Comparison of ENCODE assay signal across 9 mouse cellular contexts in genomic region chr11:95648827-95649226, GRCm38 (mm10). TPM values are rescaled to one million over a fixed set of nuclear protein-coding genes. Genes with fewer than 3 reads are reported as not detected.
DNase-seq lines count a peak whose midpoint lies in the region; ATAC-seq lines count a peak whose summit lies in the region.
"Had no signal": no experiment of that assay in that cellular context is flagged by ENCODE, and none has a peak within 500 bp of the region (broad histone marks: within the 10 kb centered on the region; RNA-seq: fewer than 3 reads in every experiment).

No protein-coding gene starts in this region.

- DNase-seq in CD8-positive naive resting alpha-beta T cell, adult 2 months (ENCODE audit: low read depth in 2 of 2, low spot score in 2 of 2): peak; percentile 19 to 53
- DNase-seq in adrenal gland, postnatal 10 days: peak; percentile 86
- DNase-seq in embryonic facial prominence, embryonic 10.5 days (ENCODE audit: low spot score): peak; percentile 75
- peak; percentile 71 to 85 for DNase-seq in heart, postnatal 10 days
- DNase-seq in large intestine, adult 2 months (ENCODE audit: low read depth, low spot score): peak; percentile 21
- peak; percentile 60 for DNase-seq in right cerebral cortex, postnatal 25 days
- DNase-seq in urinary bladder, postnatal 14 days (ENCODE audit: low spot score): peak; percentile 80

- peaks cover 78% of the 10 kb centered on the region for H3K27me3 ChIP-seq in embryonic facial prominence, embryonic 10.5 days (replicated peaks; ENCODE audit: low read depth, poor library complexity, severe bottlenecking)
- H3K27me3 ChIP-seq in lung, embryonic 15.5 days: peaks cover 47% of the 10 kb centered on the region

- no peaks in the 10 kb centered on the region for H3K36me3 ChIP-seq in embryonic facial prominence, embryonic 10.5 days (replicated peaks)
- no peaks in the 10 kb centered on the region for H3K36me3 ChIP-seq in lung, embryonic 15.5 days
- H3K36me3 ChIP-seq: heart, embryonic 15.5 days had no signal

- no peak overlapping the region for H3K4me3 ChIP-seq in embryonic facial prominence, embryonic 10.5 days
- H3K4me3 ChIP-seq in lung, embryonic 15.5 days: no peak overlapping the region
- H3K4me3 ChIP-seq: heart, embryonic 15.5 days had no signal

- peaks cover 87% of the 10 kb centered on the region for H3K4me1 ChIP-seq in embryonic facial prominence, embryonic 10.5 days
- H3K4me1 ChIP-seq in lung, embryonic 15.5 days: peaks cover 20% of the 10 kb centered on the region

- intact Hi-C loops in heart, postnatal 10 days (cut with DNase I): loop anchor here (1.0 to 2.0 kb wide), 2 partner anchors 62 to 116 kb away; partner anchors contain the start of gene Ngfr

- no peak overlapping the region for H3K9ac ChIP-seq in lung, embryonic 15.5 days
- H3K9ac ChIP-seq: heart, embryonic 15.5 days had no signal

- H3K27ac ChIP-seq in embryonic facial prominence, embryonic 10.5 days (replicated peaks): peak overlapping the region; percentile 32; the same call in 1 of the 2 replicates
- H3K27ac ChIP-seq in lung, embryonic 15.5 days: no peak overlapping the region
- H3K27ac ChIP-seq: heart, embryonic 15.5 days had no signal

- ATAC-seq in lung, embryonic 15.5 days (ENCODE audit: borderline replicate concordance, extremely low read depth, low FRiP score, low TSS enrichment): peak; percentile 61

- H3K4me2 ChIP-seq in lung, embryonic 15.5 days: no peak overlapping the region
- H3K4me2 ChIP-seq: heart, embryonic 15.5 days had no signal

- H3K9me3 ChIP-seq in embryonic facial prominence, embryonic 10.5 days: no peaks in the 10 kb centered on the region
- no peaks in the 10 kb centered on the region for H3K9me3 ChIP-seq in lung, embryonic 15.5 days
- H3K9me3 ChIP-seq: heart, embryonic 15.5 days had no signal

- 4% methylated on average over 4 of the region's 4 CpGs for WGBS in embryonic facial prominence, embryonic 10.5 days
- WGBS in large intestine, adult 2 months: 2% methylated on average over 4 of the region's 4 CpGs
- 1% methylated on average over 4 of the region's 4 CpGs for WGBS in lung, embryonic 15.5 days

RNA-seq across cellular contexts. Expression of gene Phb, which starts 17.9 kb away (rescaled TPM):
- total RNA-seq in adrenal gland, postnatal 10 days (2021): 100 to 1,000 TPM; 341 to 361 TPM
- 309 and 312 TPM in 2 replicates for polyA plus RNA-seq in embryonic facial prominence, embryonic 10.5 days (2016; fragmentation: Nextera tagmentation; extraction: Ambion mirVana)
- total RNA-seq in heart, postnatal 10 days (2021): 100 to 1,000 TPM; 337 to 343 TPM
- 135 and 148 TPM in 2 replicates for polyA plus RNA-seq in large intestine, adult 2 months (2012; rRNA removed)
- 199 and 205 TPM in 2 replicates for polyA plus RNA-seq in lung, embryonic 15.5 days (2015; fragmentation: Nextera tagmentation; extraction: Ambion mirVana)

Comparison
In these comparisons a context has a peak if more than half of its experiments do, and no peak if none do; other contexts are left out.
1. DNase-seq: peak in every context shown above with its lines; median percentile 86 in adrenal gland, postnatal 10 days; 80 in urinary bladder, postnatal 14 days; 78 in heart, postnatal 10 days; 75 in embryonic facial prominence, embryonic 10.5 days; 60 in right cerebral cortex, postnatal 25 days; 36 in CD8-positive naive resting alpha-beta T cell, adult 2 months; 21 in large intestine, adult 2 months.